Mouse (Mus musculus) T-cell, adult 2 months (primary cell): ENCODE measurements around the gene Lix1l.
"Not testable (repeated sequence)": the region's sequence is repeated elsewhere in the genome, so short reads cannot be mapped to it uniquely, and the experiment has no call there.

ENCODE experiments used
- DNase-seq: peaks from one replicate; pipeline ENCODE4 v3.0.0; 2022; ENCODE audit warnings: low spot score

Lix1l gene

GRCm38 (mm10) chr3:96632058-96632457, 31.1 kb downstream of the Lix1l start:
- no peak for DNase-seq

DNA sequence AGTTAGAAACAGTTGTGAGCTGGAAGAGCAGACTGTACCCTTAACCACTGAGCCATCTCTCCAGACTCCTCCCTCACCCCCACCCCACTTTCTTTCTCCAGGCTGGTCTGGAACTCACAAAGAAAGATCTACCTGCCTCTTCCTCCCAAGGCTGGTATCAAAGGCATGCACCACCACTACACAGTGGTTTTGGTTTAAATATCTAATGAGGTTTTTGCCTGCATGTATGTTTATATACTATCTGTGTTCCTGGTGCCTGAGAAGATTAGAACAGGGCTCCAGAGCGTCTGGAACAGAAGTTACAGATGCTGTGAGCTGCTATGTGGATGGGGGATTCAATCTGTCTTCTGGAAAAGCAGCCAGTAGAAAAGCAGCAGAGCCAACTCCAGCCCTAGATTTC, 33.1 kb downstream of the Lix1l start:
- no peak for DNase-seq

GRCm38 (mm10) chr3:96634928-96635879, 34.3 kb downstream of the Lix1l start, which contains the start of the genes Pex11b and Gm42957:
Gene Pex11b, plus strand, starts transcription at chr3:96635376.
Gene Gm42957, plus strand, starts transcription at chr3:96635474.
- DNase-seq: peak; percentile 81

GRCm38 (mm10) chr3:96635906-96636305, 35.0 kb downstream of the Lix1l start:
- no peak for DNase-seq

DNA sequence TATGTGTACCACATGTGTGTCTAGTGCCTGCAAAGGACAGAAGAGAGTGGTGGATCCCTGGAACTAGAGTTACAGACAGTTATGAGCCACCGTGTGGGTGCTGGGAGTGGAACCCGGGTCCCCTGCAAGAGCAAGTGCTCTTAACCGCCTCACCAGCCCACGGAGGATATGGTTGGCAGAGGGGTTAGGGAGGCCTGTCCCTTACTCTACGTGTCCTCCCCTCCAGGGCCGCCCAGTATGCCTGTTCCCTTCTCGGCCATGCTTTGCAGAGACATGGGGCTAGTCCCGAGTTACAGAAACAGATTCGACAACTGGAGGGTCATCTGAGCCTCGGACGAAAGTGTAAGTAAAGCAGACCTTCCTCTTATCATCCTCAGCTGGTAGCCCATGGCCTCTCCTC, 35.5 kb downstream of the Lix1l start:
- DNase-seq: no peak

DNA sequence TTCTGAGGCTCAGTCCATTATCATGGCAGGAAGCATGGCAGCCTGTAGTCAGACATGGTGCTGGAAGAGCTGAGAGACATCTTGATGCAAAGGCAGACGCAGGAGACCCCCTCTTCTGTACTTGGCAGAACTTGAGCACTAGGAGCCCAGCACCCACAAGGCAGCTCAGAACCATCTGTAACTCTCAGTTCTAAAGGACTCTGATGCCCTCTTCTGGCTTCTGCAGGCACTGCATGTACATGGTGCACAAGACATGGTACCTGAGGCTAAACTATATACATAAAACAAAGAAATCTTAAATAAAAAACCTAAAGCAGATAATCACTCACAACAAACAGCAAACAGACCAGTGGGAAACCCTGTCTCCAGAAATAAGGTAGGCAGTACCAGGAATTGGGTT, 38.3 kb downstream of the Lix1l start:
- peak; percentile 73 for DNase-seq

DNA sequence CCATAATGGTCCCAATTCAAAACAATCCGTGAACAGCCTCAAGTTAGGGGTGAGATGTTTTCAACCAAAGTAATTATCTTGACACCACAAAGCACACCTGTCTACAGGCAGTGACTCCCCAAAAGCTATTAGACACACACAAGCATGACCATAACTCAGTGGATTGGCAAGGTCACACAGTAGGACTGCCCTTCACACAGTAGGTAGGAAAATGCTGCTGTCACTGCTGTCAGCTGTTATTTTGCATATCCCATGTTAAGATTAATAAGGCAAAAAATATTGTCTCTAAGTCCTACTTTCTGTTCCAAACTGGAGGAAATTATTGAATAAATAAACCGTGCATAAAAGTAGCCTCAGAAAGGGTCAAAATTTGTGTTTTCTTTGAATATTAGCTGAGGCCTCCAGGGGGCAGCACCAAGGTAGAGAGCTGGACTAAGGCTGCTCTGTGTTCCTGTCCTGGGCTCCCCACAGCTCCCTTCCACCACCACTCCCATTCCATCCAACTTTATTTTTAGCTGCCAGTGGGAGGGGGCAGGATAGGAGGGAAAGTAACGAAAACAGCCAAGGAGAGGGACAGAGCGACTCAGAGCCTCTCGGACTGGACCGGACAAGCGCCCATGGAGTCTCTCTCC, 44.2 kb downstream of the Lix1l start, which contains the start of gene Itga10:
Gene Itga10 (plus strand): TSS at position 567 of the 632 bp plus-strand sequence.
- DNase-seq: no peak

- DNase-seq: no peak
Observed at GRCm38 (mm10) chr3:96647365-96647764, 46.4 kb downstream of the Lix1l start.

- DNase-seq: no peak
Observed at GRCm38 (mm10) chr3:96660901-96661300, 60.0 kb downstream of the Lix1l start.

DNA sequence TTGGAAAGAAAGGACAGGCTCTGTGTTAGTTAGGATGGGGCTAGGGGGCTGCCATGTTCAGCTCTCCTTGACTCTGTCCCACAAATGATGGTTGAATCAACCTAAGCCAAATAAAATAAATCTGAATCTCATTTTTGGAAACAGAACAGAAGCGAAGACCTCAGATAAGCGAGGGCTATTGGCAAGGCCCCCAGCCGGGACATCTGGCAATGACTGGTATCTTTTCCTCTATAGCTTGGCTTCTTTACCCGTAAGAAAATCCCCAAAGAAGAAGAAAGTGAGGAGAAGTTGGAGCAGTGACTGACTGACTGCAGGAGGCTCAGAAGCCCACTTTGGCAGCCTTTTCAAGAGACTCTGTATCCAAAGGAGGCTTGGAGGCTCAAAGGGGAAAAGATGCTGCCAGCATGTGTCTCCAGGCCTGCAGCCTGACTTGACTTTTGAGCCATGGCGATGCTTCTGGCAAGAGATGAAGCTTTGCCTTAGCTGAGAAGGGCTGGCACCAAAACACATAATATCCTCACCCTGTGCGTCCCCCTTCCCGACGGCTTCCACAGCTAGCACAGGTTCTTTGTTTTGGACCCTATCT, 61.9 kb downstream of the Lix1l start:
- no peak for DNase-seq

DNA sequence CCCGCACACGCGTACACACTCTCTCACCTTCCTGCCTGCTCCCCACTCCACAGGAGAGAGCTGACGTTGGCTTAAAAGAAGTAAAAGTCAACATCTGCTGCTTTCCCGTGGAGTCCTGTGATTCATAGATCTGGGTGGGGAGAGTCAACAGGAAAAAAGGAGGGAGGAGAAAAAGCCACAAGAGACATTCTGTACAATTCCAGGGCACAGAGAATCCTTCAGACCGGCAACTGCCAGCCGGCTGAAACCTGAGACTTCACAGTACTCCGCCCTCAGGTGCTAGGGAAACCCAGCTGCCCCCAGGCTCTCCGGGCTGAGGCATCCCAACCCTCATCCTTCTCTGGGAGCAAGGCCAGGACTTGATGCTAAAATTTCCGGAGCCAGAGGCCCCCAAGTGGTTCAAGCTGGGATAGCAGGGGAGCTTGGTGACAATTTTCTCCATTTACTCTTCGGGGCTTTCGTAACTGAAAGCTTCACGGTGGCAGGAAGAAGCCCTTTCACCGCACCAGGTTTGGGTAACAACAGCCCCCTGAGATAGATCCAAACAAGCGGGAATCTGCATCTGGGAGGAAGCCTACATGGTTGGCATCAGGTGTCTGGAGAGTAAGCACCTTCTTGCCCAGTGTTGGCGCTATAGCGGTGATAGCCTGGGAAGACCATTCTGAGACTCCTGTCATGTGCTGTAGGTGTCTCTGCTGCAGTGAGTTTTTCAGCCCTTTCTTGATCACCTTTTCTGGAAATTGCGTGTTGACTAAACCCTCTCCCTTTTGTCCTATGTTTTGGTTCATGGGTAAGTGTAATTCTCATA, 62.7 kb downstream of the Lix1l start:
- DNase-seq: peak; percentile 45

DNA sequence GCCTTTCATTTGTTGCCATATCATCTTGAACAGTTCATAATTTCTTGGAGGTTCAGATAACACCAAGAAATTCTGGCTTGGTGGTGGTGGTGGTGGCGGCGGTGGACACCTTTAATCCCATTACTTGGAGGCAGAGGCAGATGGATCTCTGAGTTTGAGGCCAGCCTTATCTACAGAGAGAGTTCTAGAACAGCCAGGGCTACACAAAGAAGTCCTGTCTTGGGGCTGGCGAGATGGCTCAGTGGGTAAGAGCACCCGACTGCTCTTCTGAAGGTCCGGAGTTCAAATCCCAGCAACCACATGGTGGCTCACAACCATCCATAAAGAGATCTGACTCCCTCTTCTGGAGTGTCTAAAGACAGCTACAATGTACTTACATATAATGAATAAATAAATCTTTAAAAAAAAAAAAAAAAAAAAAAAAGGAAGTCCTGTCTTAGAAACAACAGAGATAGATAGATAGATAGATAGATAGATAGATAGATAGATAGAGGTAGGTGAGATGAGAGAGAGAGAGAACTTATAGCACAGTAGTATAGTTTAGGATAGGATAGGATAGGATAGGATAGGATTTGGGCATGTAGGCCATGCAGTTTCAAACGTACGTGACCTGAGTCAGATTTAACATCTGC, 64.9 kb downstream of the Lix1l start:
- DNase-seq: not testable (repeated sequence)

GRCm38 (mm10) chr3:96666916-96667315, 66.0 kb downstream of the Lix1l start:
- no peak for DNase-seq

DNA sequence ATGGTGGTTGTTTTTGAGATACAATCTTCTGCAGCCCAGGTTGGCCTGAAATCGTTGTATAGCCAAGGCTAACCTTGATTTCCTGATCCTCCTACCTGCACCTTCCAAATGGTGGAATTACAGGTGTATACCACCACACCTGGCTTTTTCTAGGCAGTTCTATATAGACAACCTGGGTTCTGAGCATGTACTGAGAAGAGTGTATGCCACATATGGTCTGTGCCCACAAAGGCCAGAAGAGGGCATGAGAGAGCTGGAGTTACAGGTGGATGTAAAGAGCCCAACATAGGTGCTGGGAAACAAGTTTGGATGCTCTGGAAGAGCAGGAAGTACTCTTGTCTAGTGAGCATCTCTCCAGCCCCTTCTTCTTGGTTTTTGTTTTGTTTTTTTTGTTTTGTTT, 66.4 kb downstream of the Lix1l start:
- DNase-seq: peak; percentile 22

GRCm38 (mm10) chr3:96668424-96669067, 67.6 kb downstream of the Lix1l start:
- DNase-seq: no peak

DNA sequence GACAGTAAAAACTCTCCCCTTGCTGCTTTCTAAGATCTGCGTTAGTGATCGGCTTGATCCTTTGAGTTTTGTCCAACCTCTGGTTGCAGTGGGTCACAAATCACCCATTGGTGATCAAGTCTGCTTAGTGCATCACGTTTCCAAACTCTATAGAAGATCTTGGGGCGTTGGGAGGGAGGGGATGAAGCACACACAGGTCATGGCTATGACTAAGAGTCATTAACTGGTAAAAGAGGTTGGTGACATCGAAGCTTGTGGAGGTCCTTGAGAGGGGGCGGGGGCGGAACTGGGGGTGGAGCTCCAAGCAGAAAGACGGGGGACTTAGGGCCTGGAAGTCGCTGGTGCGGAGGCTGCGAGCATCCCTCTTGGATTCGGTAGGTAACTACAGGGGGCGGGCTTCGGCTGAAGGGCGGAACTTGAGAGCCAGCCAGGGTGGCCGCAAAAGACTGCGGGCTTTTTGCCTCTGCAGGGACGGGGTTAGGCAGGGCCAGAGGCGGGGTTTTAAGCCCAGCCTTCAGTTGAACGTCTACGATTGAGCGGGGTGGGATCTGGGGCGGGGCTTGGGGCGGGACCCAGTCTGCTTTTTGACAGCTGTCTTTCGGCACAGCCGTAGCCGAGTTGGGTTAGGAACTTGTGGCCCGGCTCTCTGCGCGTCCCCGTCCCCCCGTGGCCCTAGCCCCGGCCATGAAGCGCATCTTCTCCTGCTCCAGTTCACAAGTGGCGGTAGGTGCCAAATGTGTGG, 68.9 kb downstream of the Lix1l start, which contains the start of gene Ankrd35:
Gene Ankrd35 (plus strand): TSS at position 405 of the 742 bp plus-strand sequence.
- DNase-seq: peak; percentile 89

GRCm38 (mm10) chr3:96671519-96671918, 70.6 kb downstream of the Lix1l start:
- DNase-seq: no peak

DNA sequence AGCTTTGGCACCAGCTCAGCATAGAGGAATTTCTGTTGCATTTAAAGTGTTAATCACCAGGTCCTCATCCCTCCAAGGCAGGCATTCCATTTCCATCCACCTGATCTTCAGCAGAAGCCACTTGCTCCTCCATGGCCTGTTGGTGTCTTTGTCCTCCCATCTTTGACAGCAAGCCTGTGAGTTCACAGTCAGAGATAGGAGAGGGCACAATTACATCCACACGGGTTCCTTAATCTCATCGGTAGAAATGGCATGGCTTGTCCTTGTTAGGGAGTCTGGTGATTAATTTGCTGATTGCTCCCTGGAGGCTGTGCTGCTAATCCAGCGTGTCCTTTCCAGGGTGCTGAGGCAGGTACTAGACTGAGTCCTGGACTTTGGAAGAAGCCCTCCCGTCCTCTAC, 72.6 kb downstream of the Lix1l start:
- no peak for DNase-seq

DNA sequence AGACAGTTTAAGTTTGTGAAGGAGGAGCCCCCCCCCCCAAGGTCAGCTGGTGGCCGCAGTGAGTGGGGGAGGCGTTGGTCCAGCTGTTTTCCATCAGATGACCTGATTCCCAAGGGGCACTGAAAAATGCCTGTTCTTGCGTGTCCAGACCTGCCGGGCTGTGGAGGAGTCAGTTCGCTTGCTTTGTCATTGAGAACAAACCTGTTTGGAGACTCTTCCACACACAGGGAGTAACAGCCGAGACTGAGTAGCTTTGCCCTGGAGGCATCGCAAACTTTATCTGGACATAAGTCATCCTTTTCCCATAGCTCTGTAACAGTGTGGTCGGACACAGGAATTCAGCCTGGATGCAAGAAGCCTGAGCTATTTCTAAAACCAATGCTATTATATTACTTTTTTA, 73.5 kb downstream of the Lix1l start:
- DNase-seq: no peak

DNA sequence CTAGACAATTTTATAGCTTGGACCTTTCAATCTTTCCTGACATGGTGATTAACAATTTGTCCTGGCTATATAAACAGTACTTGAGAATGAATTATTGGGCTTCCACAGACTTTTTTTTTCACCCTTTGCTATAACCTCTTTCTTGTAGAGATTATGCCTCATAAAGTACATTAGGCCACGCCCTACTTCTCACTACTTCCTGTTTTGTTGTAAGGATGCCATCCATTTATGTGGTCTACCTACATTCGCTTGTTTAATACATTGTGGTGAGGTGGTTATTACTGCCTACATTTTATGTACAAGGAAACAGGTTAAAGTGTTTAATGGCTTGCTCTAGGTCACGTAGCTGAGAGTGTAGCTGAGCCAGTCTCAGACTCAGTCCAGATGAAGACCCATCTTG, 74.2 kb downstream of the Lix1l start:
- peak; percentile 46 for DNase-seq
